Mouse (Mus musculus) thymus, adult 2 months (tissue): ENCODE data around the gene Olfr728.

Experiments used
- CTCF ChIP-seq: fragments of 200-500 bp; IDR thresholded peaks from 2 replicates; pipeline ENCODE4 v1.5.1; 2012; ENCODE audit warnings: mild to moderate bottlenecking, control low read depth, low read length, moderate library complexity, borderline replicate concordance; ENCODE audit not compliant: control insufficient read depth, poor library complexity, insufficient read depth; ENCODE audit errors: extremely low read depth
- POLR2A ChIP-seq: fragments of 200-500 bp; IDR thresholded peaks from 2 replicates; pipeline ENCODE4 v1.6.1; 2012; ENCODE audit warnings: mild to moderate bottlenecking, low read length, control low read depth, moderate library complexity; ENCODE audit not compliant: control insufficient read depth, poor library complexity, insufficient read depth; ENCODE audit errors: extremely low read depth

DNA sequence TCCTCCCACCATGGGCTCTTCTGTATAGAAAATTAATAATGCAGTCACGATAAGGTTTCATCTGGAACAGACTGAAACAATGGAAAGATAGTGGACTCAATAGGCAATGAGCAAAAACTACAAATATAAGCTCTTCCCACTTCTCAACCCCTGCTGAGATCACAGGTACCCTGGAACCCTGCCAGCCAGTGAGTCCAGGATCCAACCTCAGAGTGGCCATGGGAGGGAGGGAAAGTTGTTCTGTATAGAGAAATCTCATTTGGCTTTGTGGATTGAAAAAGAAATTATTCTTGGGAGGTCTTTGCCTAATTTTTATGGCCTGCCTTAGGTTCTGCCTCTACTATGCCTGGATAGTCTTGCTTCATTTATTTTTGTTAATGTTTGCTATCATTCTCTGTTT is 51.6 kb downstream of the Olfr728 start, which contains the start of gene Olfr726:
- no peak for TF ChIP-seq CTCF
- no peak for TF ChIP-seq POLR2A
